Mouse (Mus musculus) adipocyte (in vitro differentiated cells): ENCODE measurements around the gene Gramd1a.

Source experiments
- DNase-seq: peaks from one replicate; pipeline ENCODE4 v3.0.0-alpha.2; 2016; ENCODE audit warnings: low spot score

The Gramd1a gene

GRCm38 (mm10) chr7:31151301-31152241 is 4.1 kb downstream of the Gramd1a start:
- peak; percentile 85 for DNase-seq

GRCm38 (mm10) chr7:31150566-31151300 is 5.0 kb downstream of the Gramd1a start:
- DNase-seq, result peak; percentile 83

GRCm38 (mm10) chr7:31149751-31150565 is 5.7 kb downstream of the Gramd1a start:
- DNase-seq, result peak; percentile 30

GRCm38 (mm10) chr7:31149271-31149670 is 6.4 kb downstream of the Gramd1a start:
- DNase-seq, result no peak

- peak; percentile 74 for DNase-seq
Observed at GRCm38 (mm10) chr7:31148756-31149155, 6.9 kb downstream of the Gramd1a start.

- DNase-seq, result peak; percentile 60
Observed at GRCm38 (mm10) chr7:31148086-31148485, 7.6 kb downstream of the Gramd1a start.

GRCm38 (mm10) chr7:31145596-31146160 is 10.0 kb downstream of the Gramd1a start:
- no peak for DNase-seq

- no peak for DNase-seq
Observed at GRCm38 (mm10) chr7:31144886-31145285, 10.8 kb downstream of the Gramd1a start.

GRCm38 (mm10) chr7:31140941-31141340 is 14.8 kb downstream of the Gramd1a start:
- no peak for DNase-seq

- no peak for DNase-seq
Observed at GRCm38 (mm10) chr7:31140302-31140701, 15.4 kb downstream of the Gramd1a start.

GRCm38 (mm10) chr7:31139765-31140164 is 15.9 kb downstream of the Gramd1a start:
- peak; percentile 20 for DNase-seq

- no peak for DNase-seq
Observed at GRCm38 (mm10) chr7:31135717-31136116, 20.0 kb downstream of the Gramd1a start.

- DNase-seq, result no peak
Observed at GRCm38 (mm10) chr7:31131866-31132265, 23.8 kb downstream of the Gramd1a start.

GRCm38 (mm10) chr7:31130841-31131240 is 24.9 kb downstream of the Gramd1a start:
- DNase-seq, result peak; percentile 48

GRCm38 (mm10) chr7:31130197-31130596 is 25.5 kb downstream of the Gramd1a start:
- DNase-seq, result no peak

GRCm38 (mm10) chr7:31128157-31128705 is 27.5 kb downstream of the Gramd1a start:
- no peak for DNase-seq

- no peak for DNase-seq
Observed at GRCm38 (mm10) chr7:31126851-31127724, 28.6 kb downstream of the Gramd1a start, which contains the start of gene Scn1b. Gene Scn1b, minus strand, starts transcription at chr7:31127003.

GRCm38 (mm10) chr7:31126211-31126751 is 29.4 kb downstream of the Gramd1a start:
- no peak for DNase-seq

GRCm38 (mm10) chr7:31125116-31125515 is 30.6 kb downstream of the Gramd1a start:
- DNase-seq, result no peak

- DNase-seq, result no peak
Observed at GRCm38 (mm10) chr7:31124381-31124780, 31.3 kb downstream of the Gramd1a start.
